Mouse (Mus musculus) CH12.LX (cell line): ENCODE measurements at regions not wholly inside any gene's neighbourhood (a gene's known extent, or its start where the extent isn't known, plus 50 kb on each side); places are given as distances from the start of the nearest gene placed in this dataset.

ENCODE experiments used
- DNase-seq: peaks from one replicate; pipeline ENCODE4 v3.0.0-alpha.2; 2013; ENCODE audit errors: extremely low read depth
- H3K27ac ChIP-seq: 2 replicates; pipeline ENCODE4 v1.5.1; 2012; ENCODE audit warnings: low read depth, mild to moderate bottlenecking, control low read depth, moderate library complexity; ENCODE audit not compliant: insufficient read depth
- H3K27me3 ChIP-seq: replicated peaks from 2 replicates; pipeline ENCODE3; 2012; ENCODE audit warnings: inconsistent platforms
- H3K36me3 ChIP-seq, 2 experiments: replicated peaks in 1 of 2; 2 replicates each; pipeline versions ENCODE3 to v1.6.1; 2012; ENCODE audit warnings: inconsistent platforms in 1 of 2, low read length in 1 of 2, mild to moderate bottlenecking in 1 of 2, mixed read lengths in 1 of 2, moderate library complexity in 1 of 2; ENCODE audit not compliant: control insufficient read depth in 1 of 2, insufficient read depth in 1 of 2
- H3K4me1 ChIP-seq, 2 experiments: 2 replicates each; pipeline ENCODE4 v1.6.1; 2012; ENCODE audit warnings: inconsistent platforms in 1 of 2, moderate library complexity in 1 of 2; ENCODE audit not compliant: insufficient read depth in 2 of 2, control insufficient read depth in 1 of 2
- H3K4me2 ChIP-seq: 2 replicates; pipeline ENCODE4 v1.6.1; 2012; ENCODE audit warnings: low read depth, mild to moderate bottlenecking, control low read depth; ENCODE audit not compliant: poor library complexity, insufficient read depth, severe bottlenecking
- H3K4me3 ChIP-seq, 3 experiments: fragments of 150-350 bp in 1 of 3; sonication (generic) in 1 of 3; replicated peaks in 1 of 3; 2 replicates each; pipeline versions ENCODE3 to v1.5.1; 2011 to 2012; ENCODE audit warnings: low read depth in 2 of 3, low read length in 2 of 3, mild to moderate bottlenecking in 2 of 3, moderate library complexity in 2 of 3, control low read depth in 1 of 3, improper control_type of control experiment in 1 of 3, inconsistent platforms in 1 of 3, mixed read lengths in 1 of 3; ENCODE audit not compliant: poor library complexity in 1 of 3
- H3K79me2 ChIP-seq: replicated peaks from 2 replicates; pipeline ENCODE4 v1.6.1; 2012; ENCODE audit warnings: mild to moderate bottlenecking, moderate library complexity; ENCODE audit not compliant: control insufficient read depth, poor library complexity, insufficient read depth, severe bottlenecking; ENCODE audit errors: extremely low read depth
- H3K9ac ChIP-seq: 2 replicates; pipeline ENCODE4 v1.6.1; 2012; ENCODE audit warnings: low read depth, mild to moderate bottlenecking, control low read depth, moderate library complexity; ENCODE audit not compliant: insufficient read depth
- H3K9me3 ChIP-seq: replicated peaks from 2 replicates; pipeline ENCODE3; 2012; ENCODE audit warnings: low read length, inconsistent platforms, mixed read lengths
- BHLHE40 ChIP-seq: IDR thresholded peaks from 2 replicates; pipeline ENCODE4 v1.6.1; 2011; ENCODE audit warnings: mild to moderate bottlenecking, low read depth, low read length, improper control_type of control experiment
- CHD1 ChIP-seq: IDR thresholded peaks from 2 replicates; pipeline ENCODE4 v1.6.1; 2012; ENCODE audit warnings: low read depth, low read length, improper control_type of control experiment, inconsistent platforms
- CHD2 ChIP-seq: IDR thresholded peaks from 2 replicates; pipeline ENCODE4 v1.6.1; 2011; ENCODE audit warnings: low read length, improper control_type of control experiment
- CTCF ChIP-seq, 2 experiments: IDR thresholded peaks in 1 of 2; conservative IDR thresholded peaks in 1 of 2; 2 replicates each; pipeline ENCODE4 v1.5.1; 2011 to 2012; ENCODE audit warnings: low read depth in 2 of 2, low read length in 2 of 2, improper control_type of control experiment in 1 of 2, inconsistent platforms in 1 of 2, mild to moderate bottlenecking in 1 of 2, moderate library complexity in 1 of 2
- E2F4 ChIP-seq: IDR thresholded peaks from 2 replicates; pipeline ENCODE4 v1.6.1; 2011; ENCODE audit warnings: low read depth, low read length, improper control_type of control experiment; ENCODE audit not compliant: insufficient replicate concordance
- ELF1 ChIP-seq: IDR thresholded peaks from 2 replicates; pipeline ENCODE4 v1.6.1; 2014; ENCODE audit warnings: low read depth, mild to moderate bottlenecking, inconsistent platforms, low read length, improper control_type of control experiment
- ETS1 ChIP-seq: conservative IDR thresholded peaks from 2 replicates; pipeline ENCODE4 v1.6.1; 2012; ENCODE audit warnings: low read depth, mild to moderate bottlenecking, inconsistent platforms, low read length, improper control_type of control experiment, moderate library complexity
- GABPA ChIP-seq: IDR thresholded peaks from 2 replicates; pipeline ENCODE4 v1.6.1; 2012; ENCODE audit warnings: low read depth, low read length, improper control_type of control experiment, inconsistent platforms; ENCODE audit not compliant: insufficient replicate concordance
- IRF4 ChIP-seq: IDR thresholded peaks from 2 replicates; pipeline ENCODE4 v1.6.1; 2014; ENCODE audit warnings: low read depth, mild to moderate bottlenecking, inconsistent platforms, low read length, improper control_type of control experiment
- JUND ChIP-seq: conservative IDR thresholded peaks from 2 replicates; pipeline ENCODE4 v1.6.1; 2011; ENCODE audit warnings: low read depth, low read length, improper control_type of control experiment
- MAFK ChIP-seq: IDR thresholded peaks from 2 replicates; pipeline ENCODE4 v1.6.1; 2011; ENCODE audit warnings: low read length, improper control_type of control experiment; ENCODE audit not compliant: insufficient replicate concordance
- MAX ChIP-seq: IDR thresholded peaks from 2 replicates; pipeline ENCODE4 v1.6.1; 2011; ENCODE audit warnings: low read length, improper control_type of control experiment
- MEF2A ChIP-seq: IDR thresholded peaks from 2 replicates; pipeline ENCODE4 v1.6.1; 2014; ENCODE audit warnings: low read depth, mild to moderate bottlenecking, inconsistent platforms, low read length, improper control_type of control experiment, borderline replicate concordance
- MYC ChIP-seq: IDR thresholded peaks from 2 replicates; pipeline ENCODE4 v1.6.1; 2011; ENCODE audit warnings: low read depth, mild to moderate bottlenecking, improper control_type of control experiment, low read length
- PAX5 ChIP-seq: IDR thresholded peaks from 2 replicates; pipeline ENCODE4 v1.6.1; 2012; ENCODE audit warnings: low read length, inconsistent platforms, mixed read lengths
- POLR2A ChIP-seq: IDR thresholded peaks from 2 replicates; pipeline ENCODE4 v1.6.1; 2011; ENCODE audit warnings: low read depth, mild to moderate bottlenecking, improper control_type of control experiment, low read length
- RCOR1 ChIP-seq: conservative IDR thresholded peaks from 2 replicates; pipeline ENCODE4 v1.6.1; 2012; ENCODE audit warnings: low read depth, mild to moderate bottlenecking, inconsistent platforms, low read length, improper control_type of control experiment
- SIN3A ChIP-seq: IDR thresholded peaks from 2 replicates; pipeline ENCODE4 v1.6.1; 2012; ENCODE audit warnings: low read length, improper control_type of control experiment, inconsistent platforms
- SMC3 ChIP-seq: IDR thresholded peaks from 2 replicates; pipeline ENCODE4 v1.6.1; 2011; ENCODE audit warnings: low read depth, low read length, improper control_type of control experiment
- TCF12 ChIP-seq: IDR thresholded peaks from 2 replicates; pipeline ENCODE4 v1.6.1; 2014; ENCODE audit warnings: low read depth, mild to moderate bottlenecking, inconsistent platforms, low read length, improper control_type of control experiment
- USF1 ChIP-seq: IDR thresholded peaks from 2 replicates; pipeline ENCODE4 v1.6.1; 2014; ENCODE audit warnings: low read depth, mild to moderate bottlenecking, inconsistent platforms, low read length, improper control_type of control experiment
- ZC3H11A ChIP-seq: IDR thresholded peaks from 2 replicates; pipeline ENCODE4 v1.6.1; 2012; ENCODE audit warnings: low read depth, mild to moderate bottlenecking, inconsistent platforms, low read length, improper control_type of control experiment
- ZKSCAN1 ChIP-seq: IDR thresholded peaks from 2 replicates; pipeline ENCODE4 v1.6.1; 2012; ENCODE audit warnings: low read depth, inconsistent platforms, low read length, improper control_type of control experiment, borderline replicate concordance
- ZMIZ1 ChIP-seq: IDR thresholded peaks from 2 replicates; pipeline ENCODE4 v1.6.1; 2012; ENCODE audit warnings: low read depth, mild to moderate bottlenecking, inconsistent platforms, low read length, improper control_type of control experiment
- dilution Hi-C: fragments of 300-500 bp; cut with MboI; formaldehyde crosslinking; loops from 2 replicates; pipeline ENCODE4 v1.14.3; 2020; ENCODE audit warnings: low sequenced_read_pairs; ENCODE audit not compliant: extremely low pct_unique_long_range_greater_than_20kb, extremely low pct_ligation_motif_present
- in situ Hi-C: fragments of 300-500 bp; cut with MboI; formaldehyde crosslinking; loops from 3 replicates; pipeline ENCODE4 v1.14.3; 2019; ENCODE audit warnings: low sequenced_read_pairs, low pct_ligation_motif_present, low pct_unique_long_range_greater_than_20kb, mixed read lengths

DNA sequence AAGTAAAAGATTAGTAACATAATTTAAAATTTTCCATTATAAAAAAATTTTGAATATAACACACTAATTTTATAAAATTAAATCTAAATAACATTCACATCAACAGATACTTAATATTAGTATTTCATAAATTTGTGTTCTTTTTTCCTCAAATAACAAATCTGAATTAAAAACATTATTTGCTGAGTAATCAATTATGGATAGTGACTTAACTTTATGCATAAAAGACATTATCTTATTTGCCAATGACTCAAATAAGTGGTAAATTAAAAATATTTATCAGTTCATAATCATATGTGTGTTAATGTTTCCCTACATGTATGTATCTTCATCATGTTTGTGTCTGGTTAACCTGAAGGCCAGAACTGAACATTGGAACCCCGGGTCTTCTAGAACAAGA is 918.7 kb upstream of the Cdh10 start:
- no peak for TF ChIP-seq JUND
- TF ChIP-seq MAFK, result peak; percentile 74
- Histone ChIP-seq H3K36me3 (no peaks in the 10 kb centered on the region), H3K27me3 (no peaks in the 10 kb centered on the region), H3K4me2 (no peak overlapping the region), H3K4me1 (no peaks in the 10 kb centered on the region), H3K4me3 (no peak overlapping the region), H3K27ac (no peak overlapping the region), H3K9ac (no peak overlapping the region), H3K79me2 (no peaks in the 10 kb centered on the region), H3K9me3 (peaks cover 21% of the 10 kb centered on the region)
- in situ Hi-C loops (no loop called here), dilution Hi-C loops (no loop called here)
- no peak for DNase-seq

DNA sequence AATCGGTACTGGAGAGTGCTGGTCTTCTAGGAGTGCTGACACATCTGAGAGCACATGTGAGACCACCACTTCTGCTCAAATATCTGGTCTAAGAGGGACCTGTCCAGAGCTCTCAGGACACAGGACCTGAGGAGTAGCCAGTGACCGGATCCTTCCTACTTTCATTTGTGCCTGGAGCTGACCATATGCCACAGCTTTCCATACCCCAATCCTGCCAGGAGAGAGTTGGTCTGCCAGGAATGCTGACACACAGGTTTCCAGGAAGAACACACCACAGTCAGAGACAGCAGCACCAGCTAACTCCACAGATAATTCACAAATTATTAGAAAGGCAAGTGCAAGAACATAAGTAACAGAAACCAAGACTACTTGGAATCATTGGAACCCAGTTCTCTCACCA is 906.5 kb upstream of the Cdh10 start:
- Histone ChIP-seq H3K9me3 (peaks cover 31% of the 10 kb centered on the region), H3K4me2 (no peak overlapping the region), H3K36me3 (no peaks in the 10 kb centered on the region), H3K4me1 (no peaks in the 10 kb centered on the region), H3K79me2 (no peaks in the 10 kb centered on the region), H3K27ac (no peak overlapping the region), H3K4me3 (no peak overlapping the region), H3K9ac (no peak overlapping the region), H3K27me3 (no peaks in the 10 kb centered on the region)
- TF ChIP-seq PAX5, result no peak
- no peak for TF ChIP-seq ELF1
- TF ChIP-seq TCF12, result no peak
- TF ChIP-seq CTCF (conservative IDR thresholded peaks at IDR 0.05 in 1 of 2, IDR thresholded peaks at IDR 0.05 in 1 of 2; ENCODE audit: low read depth in 2 of 2, low read length in 2 of 2), result no peak
- no peak for TF ChIP-seq RCOR1
- TF ChIP-seq CHD1, result no peak
- no peak for TF ChIP-seq MAX
- no peak for TF ChIP-seq MYC
- no peak for DNase-seq
- dilution Hi-C loops, result no loop called here
- in situ Hi-C loops, result no loop called here

DNA sequence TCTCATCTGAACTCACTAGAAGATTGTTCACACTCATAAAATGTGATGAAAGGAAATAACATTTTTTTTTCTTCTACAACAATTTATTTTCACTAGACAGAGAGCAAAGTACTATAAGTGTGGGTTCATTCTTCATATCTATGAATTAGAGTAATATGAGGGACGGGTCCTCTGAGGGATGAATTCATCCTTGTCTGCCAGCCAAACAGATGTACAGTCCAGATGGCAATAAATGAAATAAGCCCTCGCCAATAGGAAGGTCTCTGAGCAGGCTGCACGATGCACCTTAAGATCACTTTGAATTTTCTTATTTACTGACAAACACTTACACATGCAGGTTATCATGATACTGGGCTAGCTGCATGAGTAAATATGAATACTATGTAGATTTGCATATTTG is 886.2 kb upstream of the Cdh10 start:
- DNase-seq, result no peak
- H3K36me3 ChIP-seq, result no peaks in the 10 kb centered on the region

More for the DNA sequence above, 886.2 kb upstream of the Cdh10 start:
- no peak overlapping the region for H3K4me2 ChIP-seq
- no peak overlapping the region for H3K27ac ChIP-seq
- H3K79me2 ChIP-seq, result no peaks in the 10 kb centered on the region
- dilution Hi-C loops, result no loop called here
- peaks cover 23% of the 10 kb centered on the region for H3K9me3 ChIP-seq
- no peak overlapping the region for H3K4me3 ChIP-seq
- in situ Hi-C loops, result no loop called here
- H3K27me3 ChIP-seq, result no peaks in the 10 kb centered on the region
- TF ChIP-seq E2F4 (no peak), ZKSCAN1 (no peak), POLR2A (no peak), CHD2 (no peak), SMC3 (no peak), ZMIZ1 (no peak), ETS1 (no peak), MAFK (no peak), JUND (no peak), USF1 (no peak), SIN3A (no peak), MEF2A (no peak), PAX5 (no peak), BHLHE40 (no peak), ZC3H11A (no peak), IRF4 (no peak), GABPA (no peak), CHD1 (no peak), CTCF (conservative IDR thresholded peaks at IDR 0.05 in 1 of 2, IDR thresholded peaks at IDR 0.05 in 1 of 2; ENCODE audit: low read depth in 2 of 2, low read length in 2 of 2) (no peak)
- TF ChIP-seq, all 38 proteins: peak for 0
- Histone ChIP-seq H3K4me1 (no peaks in the 10 kb centered on the region), H3K9ac (no peak overlapping the region)
